Mouse (Mus musculus) neural tube, embryonic 15.5 days (tissue): ENCODE measurements at regions not wholly inside any gene's neighbourhood (a gene's known extent, or its start where the extent isn't known, plus 50 kb on each side); places are given as distances from the start of the nearest gene placed in this dataset.

Experiments
- ATAC-seq: fragments of 200-750 bp; cut with Nextera tagmentation; 2 replicates; pipeline ENCODE4 v1.8.0; 2017; ENCODE audit warnings: mild to moderate bottlenecking, moderate TSS enrichment, moderate library complexity; ENCODE audit not compliant: low FRiP score
- H3K27ac ChIP-seq: fragments of 300-500 bp; sonication (generic); replicated peaks from 2 replicates; pipeline ENCODE4 v1.5.1; 2015; ENCODE audit warnings: mild to moderate bottlenecking, inconsistent platforms
- H3K27me3 ChIP-seq: fragments of 300-500 bp; sonication (generic); replicated peaks from 2 replicates; pipeline ENCODE4 v1.6.1; 2015; ENCODE audit warnings: inconsistent platforms
- H3K36me3 ChIP-seq: fragments of 300-500 bp; sonication (generic); 2 replicates; pipeline ENCODE4 v1.6.1; 2015; ENCODE audit warnings: inconsistent platforms
- H3K4me1 ChIP-seq: fragments of 300-500 bp; sonication (generic); 2 replicates; pipeline ENCODE4 v1.6.1; 2015; ENCODE audit warnings: inconsistent platforms
- H3K4me2 ChIP-seq: fragments of 300-500 bp; sonication (generic); 2 replicates; pipeline ENCODE4 v1.6.1; 2015; ENCODE audit warnings: inconsistent platforms, mild to moderate bottlenecking, moderate library complexity
- H3K4me3 ChIP-seq: fragments of 300-500 bp; sonication (generic); replicated peaks from 2 replicates; pipeline ENCODE4 v1.5.1; 2015; ENCODE audit warnings: mild to moderate bottlenecking, inconsistent platforms
- H3K9ac ChIP-seq: fragments of 300-500 bp; sonication (generic); replicated peaks from 2 replicates; pipeline ENCODE4 v1.6.1; 2015; ENCODE audit warnings: mild to moderate bottlenecking, inconsistent platforms
- H3K9me3 ChIP-seq: fragments of 300-500 bp; sonication (generic); replicated peaks from 2 replicates; pipeline ENCODE4 v1.6.1; 2016; ENCODE audit warnings: inconsistent platforms
- WGBS: fragments of 180-500 bp; shearing (Covaris S2); methylation state at CpG from one replicate; pipeline ENCODE4 v1.1.7; 2015; ENCODE audit warnings: mixed read lengths; 5-methylcytosine and 5-hydroxymethylcytosine counted together
- microRNA-seq: library from miRNA; unstranded; fragments of <30 nt; microRNA quantifications from one replicate; pipeline ENCODE4, GENCODE M21; 2017

GRCm38 (mm10) chr3:17865112-17865511 is 83.1 kb upstream of the Cypt12 start:
- no peak overlapping the region for H3K27ac ChIP-seq
- H3K4me2 ChIP-seq, result no peak overlapping the region
- 73% methylated on average over 4 of the region's 4 CpGs for WGBS
- no peaks in the 10 kb centered on the region for H3K36me3 ChIP-seq
- ATAC-seq, result no peak
- H3K9ac ChIP-seq, result no peak overlapping the region
- no peaks in the 10 kb centered on the region for H3K27me3 ChIP-seq
- H3K9me3 ChIP-seq, result no peaks in the 10 kb centered on the region
- H3K4me3 ChIP-seq, result no peak overlapping the region
- no peaks in the 10 kb centered on the region for H3K4me1 ChIP-seq

- Histone ChIP-seq H3K4me1 (no peaks in the 10 kb centered on the region), H3K27ac (no peak overlapping the region), H3K36me3 (no peaks in the 10 kb centered on the region), H3K9me3 (no peaks in the 10 kb centered on the region), H3K9ac (no peak overlapping the region), H3K4me2 (no peak overlapping the region), H3K4me3 (no peak overlapping the region), H3K27me3 (no peaks in the 10 kb centered on the region)
- ATAC-seq, result peak; percentile 92
- WGBS, result 61% methylated on average over 4 of the region's 4 CpGs
Observed at GRCm38 (mm10) chr3:17870895-17871482, 77.2 kb upstream of the Cypt12 start.

DNA sequence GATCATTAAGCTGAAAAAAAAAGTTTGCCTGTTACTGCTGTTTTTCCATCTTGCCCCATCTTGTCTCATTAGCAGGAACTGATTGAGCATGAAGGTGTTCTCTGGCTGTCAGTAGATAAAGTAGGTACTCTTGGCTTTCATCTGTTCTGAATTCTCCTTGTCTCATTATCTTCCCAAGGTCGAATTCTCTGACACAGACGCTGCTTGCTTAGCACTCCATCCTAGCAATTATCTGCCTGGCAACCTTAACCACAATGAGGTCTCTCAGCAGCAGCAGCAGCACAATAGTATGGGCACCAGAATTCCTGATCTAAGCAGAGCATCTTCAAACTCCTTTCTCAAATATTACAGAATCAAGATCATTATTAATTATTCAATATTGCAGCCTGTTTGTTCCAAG is 52.3 kb upstream of the Cypt12 start:
- Histone ChIP-seq H3K36me3 (no peaks in the 10 kb centered on the region), H3K4me2 (no peak overlapping the region), H3K4me3 (no peak overlapping the region), H3K9me3 (no peaks in the 10 kb centered on the region), H3K27ac (no peak overlapping the region), H3K9ac (no peak overlapping the region), H3K4me1 (no peaks in the 10 kb centered on the region), H3K27me3 (no peaks in the 10 kb centered on the region)
- 51% methylated on average over 2 of the region's 2 CpGs for WGBS
- no peak for ATAC-seq

GRCm38 (mm10) chr3:17896756-17897155 is 51.5 kb upstream of the Cypt12 start:
- ATAC-seq, result no peak
- Histone ChIP-seq H3K36me3 (no peaks in the 10 kb centered on the region), H3K4me1 (no peaks in the 10 kb centered on the region), H3K9me3 (no peaks in the 10 kb centered on the region), H3K27ac (no peak overlapping the region), H3K27me3 (no peaks in the 10 kb centered on the region), H3K4me3 (no peak overlapping the region), H3K4me2 (no peak overlapping the region), H3K9ac (no peak overlapping the region)
- WGBS, result 91% methylated on average over 4 of the region's 4 CpGs

Small RNA genes in the stretch of these regions (microRNA-seq; reads per million reads assigned to microRNA genes)
- gene Mir124a-2, result 1.4 reads per million
